Mouse (Mus musculus): ENCODE measurements around the gene Rb1. TPM values are rescaled to one million over a fixed set of nuclear protein-coding genes. Genes with fewer than 3 reads are reported as not detected.
A peak's percentile ranks its signal among the peaks of the same experiment; 100 is the strongest.

The Rb1 gene
- polyA plus RNA-seq, 1 experiment from 2014 or later, result 41.4 TPM

GRCm38 (mm10) chr14:73345614-73346013 is 20.0 kb upstream of the Rb1 start:
- H3K4me2 ChIP-seq, result no peak overlapping the region
- H3K4me1 ChIP-seq (ENCODE audit: control insufficient read depth, insufficient read depth, low read length), result no peaks in the 10 kb centered on the region
- DNase-seq (ENCODE audit: low spot score, missing footprints) (peak; percentile 31), ATAC-seq (ENCODE audit: low FRiP score) (no peak)
- H3K27me3 ChIP-seq (ENCODE audit: control insufficient read depth, insufficient read depth, low read length), result no peaks in the 10 kb centered on the region
- H3K9ac ChIP-seq (ENCODE audit: low read length), result no peak overlapping the region
- whole genome bisulfite sequencing, result 90% methylated on average over 4 of the region's 4 CpGs
- H3K9me3 ChIP-seq (ENCODE audit: control insufficient read depth, low read length), result no peaks in the 10 kb centered on the region
- no peaks in the 10 kb centered on the region for H3K36me3 ChIP-seq (ENCODE audit: control insufficient read depth, insufficient read depth, low read length)
- no peak overlapping the region for H3K4me3 ChIP-seq (ENCODE audit: low read depth, low read length)
- no peak overlapping the region for H3K27ac ChIP-seq (ENCODE audit: low read depth, low read length)

GRCm38 (mm10) chr14:73340051-73340755 is 14.6 kb upstream of the Rb1 start:
- H3K9ac ChIP-seq (ENCODE audit: low read length), result no peak overlapping the region
- 69% methylated on average over 6 of the region's 6 CpGs for WGBS
- H3K9me3 ChIP-seq (ENCODE audit: control insufficient read depth, low read length), result no peaks in the 10 kb centered on the region
- no peak overlapping the region for H3K4me2 ChIP-seq
- no peak overlapping the region for H3K27ac ChIP-seq (ENCODE audit: low read depth, low read length)
- no peak overlapping the region for H3K4me3 ChIP-seq (ENCODE audit: low read depth, low read length)
- H3K36me3 ChIP-seq (ENCODE audit: control insufficient read depth, insufficient read depth, low read length), result no peaks in the 10 kb centered on the region
- H3K27me3 ChIP-seq (ENCODE audit: control insufficient read depth, insufficient read depth, low read length), result no peaks in the 10 kb centered on the region
- H3K4me1 ChIP-seq (ENCODE audit: control insufficient read depth, insufficient read depth, low read length), result peaks cover 3% of the 10 kb centered on the region; the same call in 1 of the 2 replicates
- DNase-seq (ENCODE audit: low spot score, missing footprints), result no peak
- ATAC-seq (ENCODE audit: low FRiP score), result no peak

GRCm38 (mm10) chr14:73339615-73340014 is 14.0 kb upstream of the Rb1 start:
- H3K9me3 ChIP-seq (ENCODE audit: control insufficient read depth, low read length), result no peaks in the 10 kb centered on the region
- no peak overlapping the region for H3K4me3 ChIP-seq (ENCODE audit: low read depth, low read length)
- no peak overlapping the region for H3K4me2 ChIP-seq
- H3K36me3 ChIP-seq (ENCODE audit: control insufficient read depth, insufficient read depth, low read length), result no peaks in the 10 kb centered on the region
- ATAC-seq (ENCODE audit: low FRiP score) (no peak), DNase-seq (ENCODE audit: low spot score, missing footprints) (no peak)
- no peaks in the 10 kb centered on the region for H3K27me3 ChIP-seq (ENCODE audit: control insufficient read depth, insufficient read depth, low read length)
- H3K4me1 ChIP-seq (ENCODE audit: control insufficient read depth, insufficient read depth, low read length), result peaks cover 3% of the 10 kb centered on the region; the same call in 1 of the 2 replicates
- H3K9ac ChIP-seq (ENCODE audit: low read length), result no peak overlapping the region
- no peak overlapping the region for H3K27ac ChIP-seq (ENCODE audit: low read depth, low read length)
- WGBS, result 83% methylated on average over 3 of the region's 3 CpGs

GRCm38 (mm10) chr14:73336316-73337080 is 10.9 kb upstream of the Rb1 start:
- ATAC-seq (ENCODE audit: low FRiP score) (no peak), DNase-seq (ENCODE audit: low spot score, missing footprints) (no peak)
- 81% methylated on average over 6 of the region's 6 CpGs for WGBS
- Histone ChIP-seq H3K27ac (ENCODE audit: low read depth, low read length) (no peak overlapping the region), H3K4me3 (ENCODE audit: low read depth, low read length) (no peak overlapping the region), H3K27me3 (ENCODE audit: control insufficient read depth, insufficient read depth, low read length) (no peaks in the 10 kb centered on the region), H3K4me1 (ENCODE audit: control insufficient read depth, insufficient read depth, low read length) (peaks cover 3% of the 10 kb centered on the region; the same call in 1 of the 2 replicates), H3K4me2 (no peak overlapping the region), H3K9ac (ENCODE audit: low read length) (no peak overlapping the region), H3K36me3 (ENCODE audit: control insufficient read depth, insufficient read depth, low read length) (no peaks in the 10 kb centered on the region), H3K9me3 (ENCODE audit: control insufficient read depth, low read length) (no peaks in the 10 kb centered on the region)

GRCm38 (mm10) chr14:73334926-73335805 is 9.5 kb upstream of the Rb1 start:
- Histone ChIP-seq H3K9ac (ENCODE audit: low read length) (no peak overlapping the region), H3K4me2 (no peak overlapping the region)
- no peak for ATAC-seq (ENCODE audit: low FRiP score)

GRCm38 (mm10) chr14:73333880-73334279 is 8.3 kb upstream of the Rb1 start:
- no peak overlapping the region for H3K4me3 ChIP-seq (ENCODE audit: low read depth, low read length)
- H3K27ac ChIP-seq (ENCODE audit: low read depth, low read length), result no peak overlapping the region
- DNase-seq (ENCODE audit: low spot score, missing footprints) (peak; percentile 47), ATAC-seq (ENCODE audit: low FRiP score) (no peak)
- peaks cover 3% of the 10 kb centered on the region; the same call in 1 of the 2 replicates for H3K4me1 ChIP-seq (ENCODE audit: control insufficient read depth, insufficient read depth, low read length)
- H3K27me3 ChIP-seq (ENCODE audit: control insufficient read depth, insufficient read depth, low read length), result no peaks in the 10 kb centered on the region
- H3K4me2 ChIP-seq, result no peak overlapping the region
- H3K36me3 ChIP-seq (ENCODE audit: control insufficient read depth, insufficient read depth, low read length), result no peaks in the 10 kb centered on the region
- no peaks in the 10 kb centered on the region for H3K9me3 ChIP-seq (ENCODE audit: control insufficient read depth, low read length)
- H3K9ac ChIP-seq (ENCODE audit: low read length), result no peak overlapping the region
- 93% methylated on average over 3 of the region's 3 CpGs for WGBS

More at GRCm38 (mm10) chr14:73334926-73335805, 9.5 kb upstream of the Rb1 start:
- peak; percentile 75 for DNase-seq (ENCODE audit: low spot score, missing footprints)
- no peak overlapping the region; the same call in 1 of the 2 replicates for H3K27ac ChIP-seq (ENCODE audit: low read depth, low read length)
- H3K4me3 ChIP-seq (ENCODE audit: low read depth, low read length), result no peak overlapping the region
- H3K4me1 ChIP-seq (ENCODE audit: control insufficient read depth, insufficient read depth, low read length), result peaks cover 3% of the 10 kb centered on the region; the same call in 1 of the 2 replicates
- WGBS, result 74% methylated on average over 22 of the region's 22 CpGs
- no peaks in the 10 kb centered on the region for H3K27me3 ChIP-seq (ENCODE audit: control insufficient read depth, insufficient read depth, low read length)
- H3K9me3 ChIP-seq (ENCODE audit: control insufficient read depth, low read length), result no peaks in the 10 kb centered on the region
- H3K36me3 ChIP-seq (ENCODE audit: control insufficient read depth, insufficient read depth, low read length), result no peaks in the 10 kb centered on the region

- peaks cover 9% of the 10 kb centered on the region for H3K4me1 ChIP-seq (ENCODE audit: control insufficient read depth, insufficient read depth, low read length)
- WGBS, result 92% methylated on average over 4 of the region's 4 CpGs
These were observed 5.8 kb upstream of the Rb1 start for GRCm38 (mm10) chr14:73331386-73331785.

GRCm38 (mm10) chr14:73329871-73330270 is 4.2 kb upstream of the Rb1 start:
- Histone ChIP-seq H3K4me2 (no peak overlapping the region), H3K4me1 (ENCODE audit: control insufficient read depth, insufficient read depth, low read length) (peaks cover 6% of the 10 kb centered on the region), H3K36me3 (ENCODE audit: control insufficient read depth, insufficient read depth, low read length) (no peaks in the 10 kb centered on the region), H3K4me3 (ENCODE audit: low read depth, low read length) (no peak overlapping the region), H3K9me3 (ENCODE audit: control insufficient read depth, low read length) (no peaks in the 10 kb centered on the region), H3K27ac (ENCODE audit: low read depth, low read length) (no peak overlapping the region), H3K27me3 (ENCODE audit: control insufficient read depth, insufficient read depth, low read length) (no peaks in the 10 kb centered on the region), H3K9ac (ENCODE audit: low read length) (no peak overlapping the region)
- WGBS, result 94% methylated on average over 2 of the region's 2 CpGs
- DNase-seq (ENCODE audit: low spot score, missing footprints), result peak; percentile 37
- ATAC-seq (ENCODE audit: low FRiP score), result no peak

More at GRCm38 (mm10) chr14:73331386-73331785, 5.8 kb upstream of the Rb1 start:
- Histone ChIP-seq H3K27me3 (ENCODE audit: control insufficient read depth, insufficient read depth, low read length) (no peaks in the 10 kb centered on the region), H3K27ac (ENCODE audit: low read depth, low read length) (no peak overlapping the region), H3K36me3 (ENCODE audit: control insufficient read depth, insufficient read depth, low read length) (no peaks in the 10 kb centered on the region), H3K4me2 (no peak overlapping the region), H3K9ac (ENCODE audit: low read length) (no peak overlapping the region), H3K9me3 (ENCODE audit: control insufficient read depth, low read length) (no peaks in the 10 kb centered on the region), H3K4me3 (ENCODE audit: low read depth, low read length) (no peak overlapping the region)
- no peak for ATAC-seq (ENCODE audit: low FRiP score)
- DNase-seq (ENCODE audit: low spot score, missing footprints), result peak; percentile 2
